ENCODE assay signal across 8 mouse cellular contexts in the genomic region with DNA sequence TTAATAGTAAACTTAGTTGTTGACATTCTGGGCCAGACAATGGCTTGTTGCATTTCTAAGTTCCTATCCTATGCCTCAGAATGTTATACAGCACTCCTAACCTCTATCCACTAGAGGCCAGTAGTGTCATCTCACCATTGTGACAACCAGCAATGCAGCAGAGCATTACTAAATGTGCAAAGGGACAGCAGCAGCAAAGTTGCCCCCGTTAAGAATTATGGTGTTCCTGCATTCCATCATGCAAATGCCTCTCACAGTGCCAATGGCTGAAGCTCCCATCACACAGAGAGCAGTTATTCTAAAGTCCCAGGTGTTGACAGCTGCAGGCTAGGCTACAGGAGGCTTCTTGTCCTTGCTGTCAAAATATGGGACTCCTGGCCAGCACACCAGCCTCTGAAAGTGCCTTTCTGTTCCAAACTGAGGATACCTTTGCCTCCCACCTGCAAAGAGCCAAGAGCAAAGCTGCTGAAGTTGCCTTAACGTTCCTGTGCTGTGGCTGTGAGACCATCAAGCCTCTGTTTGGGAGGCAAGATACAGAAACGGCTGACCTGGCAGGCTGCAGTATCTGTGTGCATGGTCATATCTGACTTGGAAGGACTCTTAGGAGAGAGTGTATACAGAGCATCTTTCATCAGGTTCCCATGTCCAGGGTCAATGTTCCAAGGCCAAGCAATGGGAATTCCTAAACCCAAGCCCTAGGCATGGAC.
DNase-seq lines count a peak whose midpoint lies in the region; ATAC-seq and TF ChIP-seq lines count a peak whose summit lies in the region.

No protein-coding gene starts in this region.

- 6% methylated on average over 3 of the region's 3 CpGs for WGBS in lung, embryonic 14.5 days
- 49% methylated on average over 3 of the region's 3 CpGs for WGBS in forebrain, embryonic 13.5 days
- 10% methylated on average over 3 of the region's 3 CpGs for WGBS in liver, embryonic 11.5 days

- peak; percentile 70 for TF ChIP-seq CTCF in lung, embryonic 14.5 days (IDR thresholded peaks at IDR 0.05; ENCODE audit: low read depth)

- peak; percentile 57 for ATAC-seq in lung, embryonic 14.5 days (ENCODE audit: insufficient read depth)
- ATAC-seq in forebrain, embryonic 13.5 days, result no peak
- ATAC-seq in liver, embryonic 11.5 days (replicated peaks; ENCODE audit: low FRiP score), result peak; percentile 74

- peaks cover 19% of the 10 kb centered on the region for H3K4me1 ChIP-seq in lung, embryonic 14.5 days (ENCODE audit: insufficient read depth)
- peaks cover 25% of the 10 kb centered on the region for H3K4me1 ChIP-seq in forebrain, embryonic 13.5 days
- H3K4me1 ChIP-seq in liver, embryonic 11.5 days (replicated peaks; ENCODE audit: control insufficient read depth, insufficient read depth, low read length), result peaks cover 37% of the 10 kb centered on the region

- DNase-seq in lung, embryonic 14.5 days, result peak; percentile 77
- no peak for DNase-seq in lung, postnatal 14 days
- peak; percentile 39 for DNase-seq in cerebellum, adult 11 months
- peak; percentile 58 for DNase-seq in liver, embryonic 11.5 days (ENCODE audit: low spot score)
- peak; percentile 13 for DNase-seq in yolk sac, embryonic 10.5 days (ENCODE audit: low spot score)
- no peak for DNase-seq in gastrocnemius, adult 8-10 months (ENCODE audit: low spot score in 2 of 2)
- DNase-seq in thymus, postnatal 4 days, result no peak

- H3K36me3 ChIP-seq in lung, embryonic 14.5 days (ENCODE audit: insufficient read depth), result no peaks in the 10 kb centered on the region
- H3K36me3 ChIP-seq in forebrain, embryonic 13.5 days (ENCODE audit: poor library complexity, severe bottlenecking), result no peaks in the 10 kb centered on the region
- no peaks in the 10 kb centered on the region for H3K36me3 ChIP-seq in liver, embryonic 11.5 days (ENCODE audit: control insufficient read depth, insufficient read depth, low read length)

- H3K4me3 ChIP-seq in lung, embryonic 14.5 days (ENCODE audit: low read depth, low read length), result no peak overlapping the region
- H3K4me3 ChIP-seq in forebrain, embryonic 13.5 days, result no peak overlapping the region
- peak overlapping the region; percentile 18 for H3K4me3 ChIP-seq in liver, embryonic 11.5 days (ENCODE audit: low read depth, low read length)

- peak overlapping the region; percentile 27 for H3K4me2 ChIP-seq in lung, embryonic 14.5 days
- H3K4me2 ChIP-seq in forebrain, embryonic 13.5 days, result no peak overlapping the region
- peak overlapping the region; percentile 69 for H3K4me2 ChIP-seq in liver, embryonic 11.5 days

- H3K27ac ChIP-seq in lung, embryonic 14.5 days (ENCODE audit: low read depth), result peak overlapping the region; percentile 89
- peak overlapping the region; percentile 37; the same call in 1 of the 2 replicates for H3K27ac ChIP-seq in forebrain, embryonic 13.5 days
- peak overlapping the region; percentile 97 for H3K27ac ChIP-seq in liver, embryonic 11.5 days (ENCODE audit: low read depth, low read length)

- no peak overlapping the region for H3K9ac ChIP-seq in lung, embryonic 14.5 days
- H3K9ac ChIP-seq in forebrain, embryonic 13.5 days, result no peak overlapping the region
- H3K9ac ChIP-seq in liver, embryonic 11.5 days (ENCODE audit: low read depth, low read length), result peak overlapping the region; percentile 57

- no peaks in the 10 kb centered on the region for H3K9me3 ChIP-seq in lung, embryonic 14.5 days (ENCODE audit: low read depth, low read length)
- no peaks in the 10 kb centered on the region for H3K9me3 ChIP-seq in forebrain, embryonic 13.5 days (replicated peaks)
- no peaks in the 10 kb centered on the region for H3K9me3 ChIP-seq in liver, embryonic 11.5 days (ENCODE audit: control insufficient read depth, low read length)

- H3K27me3 ChIP-seq in lung, embryonic 14.5 days (ENCODE audit: insufficient read depth, low read length), result no peaks in the 10 kb centered on the region
- no peaks in the 10 kb centered on the region for H3K27me3 ChIP-seq in forebrain, embryonic 13.5 days
- H3K27me3 ChIP-seq in liver, embryonic 11.5 days (replicated peaks; ENCODE audit: control insufficient read depth, insufficient read depth, low read length), result no peaks in the 10 kb centered on the region

Comparison
In these comparisons a context has a peak if more than half of its experiments do, and no peak if none do; other contexts are left out.
1. DNase-seq: peak in lung, embryonic 14.5 days (single experiment), cerebellum, adult 11 months (single experiment), liver, embryonic 11.5 days (single experiment) and yolk sac, embryonic 10.5 days (single experiment); none in lung, postnatal 14 days (single experiment), gastrocnemius, adult 8-10 months (0 of 2) and thymus, postnatal 4 days (single experiment).
2. H3K27ac ChIP-seq: peak in every context shown above with its lines; median percentile 97 in liver, embryonic 11.5 days; 89 in lung, embryonic 14.5 days; 37 in forebrain, embryonic 13.5 days.